Mouse (Mus musculus) activated CD4-positive, CD25-positive, alpha-beta regulatory T cell, adult 9 weeks (primary cell): ENCODE results near the gene Riiad1. TPM values are rescaled to one million over a fixed set of nuclear protein-coding genes. Genes with fewer than 3 reads are reported as not detected.

Experiments used
- polyA plus RNA-seq: library from polyadenylated mRNA; unstranded; fragments of 100-300 nt; shearing (Covaris generic); gene quantifications from one replicate; pipeline ENCODE4 v1.2.1, GENCODE M21; 2017

Gene Riiad1
- polyA plus RNA-seq, result 0.78 TPM

DNA sequence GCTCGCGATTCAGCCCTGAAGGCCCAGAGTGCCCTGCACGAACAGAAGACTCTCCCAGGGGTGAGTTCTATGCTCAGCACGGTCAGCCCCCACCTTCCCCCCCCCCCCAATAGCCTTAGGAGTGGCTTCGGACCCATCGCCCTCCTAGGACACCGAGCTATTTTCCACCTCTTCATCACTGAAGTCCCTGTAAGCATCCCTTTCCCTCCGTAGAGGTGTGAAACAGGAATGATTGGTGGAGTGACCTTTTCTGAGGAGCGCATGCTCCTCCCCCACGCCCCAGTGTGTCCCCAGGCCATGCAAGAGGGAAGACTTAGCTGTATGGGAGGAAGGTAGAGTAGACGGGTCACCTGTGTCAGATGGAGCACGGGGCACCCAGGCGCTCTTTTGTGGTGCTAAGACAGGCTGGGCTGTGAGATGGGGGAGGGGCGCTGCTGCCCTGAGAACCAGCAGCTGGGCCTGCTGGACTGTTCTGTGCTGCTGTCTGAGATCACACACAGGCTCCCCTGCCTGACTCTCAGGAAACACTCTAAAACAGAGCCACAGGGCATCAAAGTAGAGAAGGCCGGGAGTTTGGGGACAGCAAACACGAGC is at the start of gene Riiad1:
Gene Riiad1, minus strand, starts transcription at position 51 of the 594 bp plus-strand sequence.

GRCm38 (mm10) chr3:94477981-94478422 is 2.1 kb downstream of the Riiad1 start, which contains the start of gene Celf3:
Gene Celf3 (plus strand): TSS chr3:94478295.

DNA sequence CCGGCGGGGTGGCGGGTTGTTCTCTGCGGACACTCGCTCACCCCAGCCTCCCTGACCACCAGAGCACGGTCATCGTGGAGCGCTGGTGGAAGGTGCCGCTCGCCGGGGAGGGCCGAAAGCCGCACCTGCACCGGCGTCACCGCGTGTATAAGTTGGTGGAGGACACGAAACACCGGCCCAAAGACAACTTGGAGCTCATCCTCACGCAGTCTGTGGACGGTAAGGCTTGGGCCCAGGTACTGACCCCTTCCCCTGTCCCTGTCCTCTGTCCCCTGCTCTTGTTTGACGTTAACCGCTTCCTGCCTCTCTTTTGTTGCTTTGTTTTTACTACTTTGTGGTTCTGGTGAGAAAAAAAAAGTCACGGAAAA is 36.6 kb downstream of the Riiad1 start, which contains the start of gene Oaz3:
Gene Oaz3, minus strand, starts transcription at position 319 of the 368 bp plus-strand sequence.

GRCm38 (mm10) chr3:94442951-94443596 is 37.1 kb downstream of the Riiad1 start, which contains the start of gene Mrpl9:
Gene Mrpl9 (plus strand): TSS chr3:94443318.

Other genes with a start within 250 kb of the Riiad1 start
- not detected for gene Gm4778, start 216.3 kb downstream of the Riiad1 start, polyA plus RNA-seq
- gene Them4, start 170.3 kb downstream of the Riiad1 start, polyA plus RNA-seq, result 8.1 TPM
- gene Them5, start 138.2 kb downstream of the Riiad1 start, polyA plus RNA-seq, result not detected
- not detected for gene C2cd4d, start 117.9 kb downstream of the Riiad1 start, polyA plus RNA-seq
- gene Rorc, start 107.5 kb downstream of the Riiad1 start, polyA plus RNA-seq, result 9.5 TPM
- 0.12 TPM for gene Lingo4, start 81.8 kb downstream of the Riiad1 start, polyA plus RNA-seq
- 10.1 TPM for gene Tdrkh, start 67.1 kb downstream of the Riiad1 start, polyA plus RNA-seq
- 80.5 TPM for gene Mrpl9, start 37.0 kb downstream of the Riiad1 start, polyA plus RNA-seq
- gene Oaz3, start 36.4 kb downstream of the Riiad1 start, polyA plus RNA-seq, result 1.8 TPM
- 1.5 TPM for gene Celf3, start 2.0 kb downstream of the Riiad1 start, polyA plus RNA-seq
- 11.7 TPM for gene Snx27, start 102.4 kb upstream of the Riiad1 start, polyA plus RNA-seq
- gene Gm10972, start 162.8 kb upstream of the Riiad1 start, polyA plus RNA-seq, result not detected
- gene Tuft1, start 178.5 kb upstream of the Riiad1 start, polyA plus RNA-seq, result 4.2 TPM
- not detected for gene Selenbp2, start 213.2 kb upstream of the Riiad1 start, polyA plus RNA-seq